Mouse (Mus musculus) lung, adult 2 months (tissue): ENCODE measurements around the gene Tada2b.

Source experiments
- CTCF ChIP-seq: fragments of 200-500 bp; IDR thresholded peaks from 2 replicates; pipeline ENCODE4 v1.5.1; 2011; ENCODE audit warnings: mild to moderate bottlenecking, low read length, control low read depth; ENCODE audit not compliant: insufficient read depth
- POLR2A ChIP-seq: fragments of 200-500 bp; IDR thresholded peaks from 2 replicates; pipeline ENCODE4 v1.6.1; 2011; ENCODE audit warnings: low read depth, mild to moderate bottlenecking, control low read depth, low read length, borderline replicate concordance; ENCODE audit errors: extremely low read depth

DNA sequence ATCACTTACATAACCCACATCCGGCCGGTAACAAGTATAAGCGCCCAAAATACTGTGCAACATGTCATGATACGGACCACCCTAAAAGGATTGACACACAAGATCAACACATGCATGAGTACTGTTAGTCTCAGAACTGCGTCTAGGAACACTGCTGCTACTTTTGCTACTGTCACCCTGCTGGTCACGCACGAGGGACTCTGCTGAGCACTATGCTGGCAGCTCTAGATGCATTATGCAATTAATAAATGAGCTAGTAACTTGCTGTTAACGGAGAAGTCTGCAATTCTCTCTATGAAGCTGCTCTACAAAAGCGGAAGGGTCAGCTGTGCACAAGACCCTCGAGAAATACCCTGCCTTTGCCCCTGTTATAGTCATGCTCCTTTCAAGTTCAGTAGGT is 24.3 kb upstream of the Tada2b start:
- no peak for TF ChIP-seq CTCF
- no peak for TF ChIP-seq POLR2A
